Mouse (Mus musculus): Measurements from ENCODE around the gene Fkbp3. TPM values are rescaled to one million over a fixed set of nuclear protein-coding genes. Genes with fewer than 3 reads are reported as not detected.

The Fkbp3 gene
- total RNA-seq, 2 experiments from 2014 or later: 177 to 185 TPM

- DNase-seq: no peak
Observed at GRCm38 (mm10) chr12:65035839-65036189, 38.0 kb downstream of the Fkbp3 start.

GRCm38 (mm10) chr12:65022842-65023241, 51.0 kb downstream of the Fkbp3 start:
- DNase-seq: no peak

Other genes with a start within 250 kb of the Fkbp3 start
- 1 to 10 TPM; 2.0 to 3.3 TPM for gene Gm527, start 156.1 kb downstream of the Fkbp3 start, total RNA-seq (2021)
- gene Klhl28, start 108.5 kb downstream of the Fkbp3 start, total RNA-seq (2021): 1 to 10 TPM; 8.7 to 9.1 TPM
- 1 to 10 TPM; 7.3 to 8.3 TPM for gene Togaram1, start 108.2 kb downstream of the Fkbp3 start, total RNA-seq (2021)
- gene Prpf39, start 37.7 kb downstream of the Fkbp3 start, total RNA-seq (2021): 10 to 100 TPM; 12.0 to 12.2 TPM
- gene Fancm, start 1.6 kb upstream of the Fkbp3 start, total RNA-seq (2021): 1 to 10 TPM; 1.6 to 3.4 TPM
- under 1 TPM; 0.41 to 0.48 TPM for gene Mis18bp1, start 98.6 kb upstream of the Fkbp3 start, total RNA-seq (2021)
- not detected for gene Wdr20rt, start 151.5 kb upstream of the Fkbp3 start, total RNA-seq (2021)

Measured in gastrocnemius, postnatal 25 days (tissue).